In genomic region chr6:111917248-111917721, GRCm38 (mm10) we compare ENCODE assay signal across 23 mouse cellular contexts.
DNase-seq lines count a peak whose midpoint lies in the region; ATAC-seq and TF ChIP-seq lines count a peak whose summit lies in the region.
"Had no signal": no experiment of that assay in that cellular context is flagged by ENCODE, and none has a peak within 500 bp of the region (broad histone marks: within the 10 kb centered on the region; RNA-seq: fewer than 3 reads in every experiment).

No protein-coding gene starts in this region.

- H3K4me3 ChIP-seq in intestine, embryonic 14.5 days (ENCODE audit: low read depth, low read length): no peak overlapping the region
- H3K4me3 ChIP-seq in intestine, embryonic 16.5 days (ENCODE audit: low read length): no peak overlapping the region
- H3K4me3 ChIP-seq in lung, embryonic 16.5 days (ENCODE audit: low read length): no peak overlapping the region
- H3K4me3 ChIP-seq in stomach, embryonic 15.5 days (replicated peaks): no peak overlapping the region
- no peak overlapping the region for H3K4me3 ChIP-seq in liver, postnatal 0 days (ENCODE audit: low read depth, low read length)
- H3K4me3 ChIP-seq: embryonic facial prominence, embryonic 13.5 days; forebrain, embryonic 13.5 days; heart, embryonic 15.5 days; hindbrain, embryonic 15.5 days; intestine, embryonic 15.5 days; layer of hippocampus, adult 2 months had no signal

- peak; percentile 52 for DNase-seq in intestine, embryonic 14.5 days (ENCODE audit: low spot score)
- DNase-seq in lung, postnatal 4 days: no peak
- DNase-seq in kidney, postnatal 36 days: peak; percentile 5 to 25
- DNase-seq in adrenal gland, postnatal 25 days: no peak
- no peak for DNase-seq in liver, postnatal 0 days
- DNase-seq: cerebellum, adult 11-12 months; cerebellum, postnatal 10 days; heart, postnatal 4 days; layer of hippocampus, postnatal 36 days; midbrain, embryonic 14.5 days; right cerebral cortex, postnatal 25 days; spleen, adult 18-20 months; thymus, adult 2 months had no signal

- H3K4me1 ChIP-seq in intestine, embryonic 14.5 days (replicated peaks; ENCODE audit: control insufficient read depth, insufficient read depth, low read length): no peaks in the 10 kb centered on the region; the same call in 1 of the 2 replicates
- H3K4me1 ChIP-seq in intestine, embryonic 16.5 days (ENCODE audit: control insufficient read depth, insufficient read depth, low read length): no peaks in the 10 kb centered on the region
- 0 out of 2 replicates have a peak, but pooled peaks cover 2% of the 10 kb centered on the region for H3K4me1 ChIP-seq in lung, embryonic 16.5 days (replicated peaks; ENCODE audit: control insufficient read depth, insufficient read depth, low read length)
- no peaks in the 10 kb centered on the region for H3K4me1 ChIP-seq in stomach, embryonic 15.5 days
- no peaks in the 10 kb centered on the region for H3K4me1 ChIP-seq in liver, postnatal 0 days (ENCODE audit: insufficient read depth)
- H3K4me1 ChIP-seq: forebrain, embryonic 13.5 days; heart, embryonic 15.5 days; intestine, embryonic 15.5 days had no signal

- H3K27ac ChIP-seq in intestine, embryonic 14.5 days (ENCODE audit: low read depth): no peak overlapping the region
- H3K27ac ChIP-seq in intestine, embryonic 16.5 days (ENCODE audit: low read length): no peak overlapping the region
- peak overlapping the region; percentile 45 for H3K27ac ChIP-seq in lung, embryonic 16.5 days (ENCODE audit: low read length)
- peak overlapping the region; percentile 59; the same call in 1 of the 2 replicates for H3K27ac ChIP-seq in stomach, embryonic 15.5 days
- H3K27ac ChIP-seq in liver, postnatal 0 days (ENCODE audit: low read depth): no peak overlapping the region
- H3K27ac ChIP-seq: forebrain, embryonic 13.5 days; heart, embryonic 15.5 days; hindbrain, embryonic 15.5 days; intestine, embryonic 15.5 days; layer of hippocampus, adult 2 months had no signal

- no peaks in the 10 kb centered on the region for H3K36me3 ChIP-seq in intestine, embryonic 14.5 days (ENCODE audit: control insufficient read depth, insufficient read depth, low read length)
- H3K36me3 ChIP-seq in intestine, embryonic 16.5 days (ENCODE audit: control insufficient read depth, insufficient read depth, low read length): no peaks in the 10 kb centered on the region
- H3K36me3 ChIP-seq in lung, embryonic 16.5 days (ENCODE audit: control insufficient read depth, insufficient read depth, low read length): no peaks in the 10 kb centered on the region
- no peaks in the 10 kb centered on the region for H3K36me3 ChIP-seq in stomach, embryonic 15.5 days
- no peaks in the 10 kb centered on the region for H3K36me3 ChIP-seq in liver, postnatal 0 days (replicated peaks; ENCODE audit: insufficient read depth, low read length)
- H3K36me3 ChIP-seq: embryonic facial prominence, embryonic 13.5 days; heart, embryonic 15.5 days; hindbrain, embryonic 15.5 days; intestine, embryonic 15.5 days had no signal

- H3K4me2 ChIP-seq in intestine, embryonic 14.5 days (ENCODE audit: low read length): no peak overlapping the region
- H3K4me2 ChIP-seq in intestine, embryonic 16.5 days (ENCODE audit: low read depth, low read length): no peak overlapping the region
- no peak overlapping the region for H3K4me2 ChIP-seq in lung, embryonic 16.5 days (ENCODE audit: low read depth, low read length)
- no peak overlapping the region for H3K4me2 ChIP-seq in stomach, embryonic 15.5 days
- no peak overlapping the region for H3K4me2 ChIP-seq in liver, postnatal 0 days (ENCODE audit: low read depth, low read length)
- H3K4me2 ChIP-seq: embryonic facial prominence, embryonic 13.5 days; forebrain, embryonic 13.5 days; heart, embryonic 15.5 days; hindbrain, embryonic 15.5 days; intestine, embryonic 15.5 days had no signal

- WGBS in intestine, embryonic 14.5 days: 39% methylated on average over 6 of the region's 6 CpGs
- WGBS in intestine, embryonic 16.5 days: 50% methylated on average over 6 of the region's 6 CpGs
- WGBS in lung, embryonic 16.5 days: 41% methylated on average over 6 of the region's 6 CpGs
- 32% methylated on average over 6 of the region's 6 CpGs for WGBS in stomach, embryonic 15.5 days
- 66% methylated on average over 6 of the region's 6 CpGs for WGBS in liver, postnatal 0 days (ENCODE audit: insufficient replicate concordance)

- H3K9ac ChIP-seq in intestine, embryonic 14.5 days (ENCODE audit: low read length): no peak overlapping the region
- H3K9ac ChIP-seq in intestine, embryonic 16.5 days (ENCODE audit: low read depth, low read length): no peak overlapping the region
- H3K9ac ChIP-seq in lung, embryonic 16.5 days (ENCODE audit: low read length): no peak overlapping the region
- no peak overlapping the region for H3K9ac ChIP-seq in stomach, embryonic 15.5 days
- H3K9ac ChIP-seq in liver, postnatal 0 days (replicated peaks): no peak overlapping the region
- H3K9ac ChIP-seq: embryonic facial prominence, embryonic 13.5 days; forebrain, embryonic 13.5 days; heart, embryonic 15.5 days; hindbrain, embryonic 15.5 days; intestine, embryonic 15.5 days had no signal

- H3K27me3 ChIP-seq in intestine, embryonic 14.5 days (replicated peaks; ENCODE audit: control insufficient read depth, insufficient read depth, low read length): no peaks in the 10 kb centered on the region
- H3K27me3 ChIP-seq in intestine, embryonic 16.5 days (replicated peaks; ENCODE audit: control insufficient read depth, insufficient read depth, low read length): no peaks in the 10 kb centered on the region
- no peaks in the 10 kb centered on the region for H3K27me3 ChIP-seq in lung, embryonic 16.5 days (ENCODE audit: control insufficient read depth, insufficient read depth, low read depth, low read length)
- no peaks in the 10 kb centered on the region for H3K27me3 ChIP-seq in stomach, embryonic 15.5 days (replicated peaks)
- H3K27me3 ChIP-seq in liver, postnatal 0 days (ENCODE audit: insufficient read depth, low read length): no peaks in the 10 kb centered on the region
- H3K27me3 ChIP-seq: embryonic facial prominence, embryonic 13.5 days; forebrain, embryonic 13.5 days; heart, embryonic 15.5 days; hindbrain, embryonic 15.5 days; intestine, embryonic 15.5 days had no signal

- no peak for ATAC-seq in intestine, embryonic 14.5 days (replicated peaks; ENCODE audit: low FRiP score, low TSS enrichment, low read depth)
- ATAC-seq in intestine, embryonic 16.5 days: no peak
- ATAC-seq in lung, embryonic 16.5 days (ENCODE audit: low read depth): peak; percentile 70
- ATAC-seq in stomach, embryonic 15.5 days (ENCODE audit: insufficient read depth, low FRiP score, low read depth): peak; percentile 31; the same call in 1 of the 2 replicates
- ATAC-seq in liver, postnatal 0 days: no peak
- ATAC-seq: CD4-positive, CD25-positive, alpha-beta regulatory T cell, adult 4 months; forebrain, embryonic 13.5 days; intestine, embryonic 15.5 days had no signal

- TF ChIP-seq CTCF in liver, postnatal 0 days (IDR thresholded peaks at IDR 0.05; ENCODE audit: low read depth): no peak

- H3K9me3 ChIP-seq in intestine, embryonic 14.5 days (ENCODE audit: control insufficient read depth, low read length): no peaks in the 10 kb centered on the region
- no peaks in the 10 kb centered on the region for H3K9me3 ChIP-seq in intestine, embryonic 16.5 days (ENCODE audit: control insufficient read depth, low read length)
- no peaks in the 10 kb centered on the region for H3K9me3 ChIP-seq in lung, embryonic 16.5 days (ENCODE audit: control insufficient read depth, low read length)
- H3K9me3 ChIP-seq in stomach, embryonic 15.5 days: no peaks in the 10 kb centered on the region
- no peaks in the 10 kb centered on the region for H3K9me3 ChIP-seq in liver, postnatal 0 days (ENCODE audit: low read length)
- H3K9me3 ChIP-seq: embryonic facial prominence, embryonic 13.5 days; forebrain, embryonic 13.5 days; heart, embryonic 15.5 days; hindbrain, embryonic 15.5 days; intestine, embryonic 15.5 days had no signal

- no peak for TF ChIP-seq EP300 in liver, postnatal 0 days (IDR thresholded peaks at IDR 0.05; ENCODE audit: low read depth)

Comparison
In these comparisons a context has a peak if more than half of its experiments do, and no peak if none do; other contexts are left out.
1. ATAC-seq: peak in lung, embryonic 16.5 days (single experiment) and stomach, embryonic 15.5 days (single experiment); none in intestine, embryonic 14.5 days (single experiment), intestine, embryonic 16.5 days (single experiment) and liver, postnatal 0 days (single experiment).
2. DNase-seq: peak in intestine, embryonic 14.5 days (single experiment) and kidney, postnatal 36 days (2 of 2); none in lung, postnatal 4 days (0 of 2), adrenal gland, postnatal 25 days (single experiment) and liver, postnatal 0 days (single experiment).
3. H3K27ac ChIP-seq: peak in lung, embryonic 16.5 days (single experiment) and stomach, embryonic 15.5 days (single experiment); none in intestine, embryonic 14.5 days (single experiment), intestine, embryonic 16.5 days (single experiment) and liver, postnatal 0 days (single experiment).